Mouse (Mus musculus) heart, postnatal 14 days (tissue): ENCODE results near the gene Arl15. TPM values are rescaled to one million over a fixed set of nuclear protein-coding genes. Genes with fewer than 3 reads are reported as not detected.
A peak's percentile ranks its signal among the peaks of the same experiment; 100 is the strongest.

Source experiments
- DNase-seq, 2 experiments: peaks; one replicate each; pipeline ENCODE4 v3.0.0; 2021 to 2022
- intact Hi-C: fragments of 180-260 bp; cut with DNase I; formaldehyde crosslinking; loops from one replicate; pipeline ENCODE4 v1.15.1; 2025
- total RNA-seq, 2 experiments: library from RNA; stranded (reverse); gene quantifications; 2 replicates each; pipeline ENCODE4 v1.2.3; 2021

Arl15 gene
- total RNA-seq, 2 experiments from 2014 or later: 11.9 to 14.7 TPM

GRCm38 (mm10) chr13:113865378-113865777 lies 71.1 kb downstream of the Arl15 start:
- intact Hi-C loops: loop anchor here (1.0 to 10.0 kb wide), 4 partner anchors 71 to 598 kb away; partner anchors contain the start of gene Arl15
- no peak for DNase-seq

GRCm38 (mm10) chr13:113865806-113866205 lies 71.5 kb downstream of the Arl15 start:
- intact Hi-C loops: loop anchor here (1.0 to 10.0 kb wide), 5 partner anchors 71 to 599 kb away; partner anchors contain the start of gene Arl15
- peak; percentile 60 to 75 for DNase-seq

- no peak for DNase-seq
- intact Hi-C loops: loop anchor here (2.0 to 10.0 kb wide), 3 partner anchors 229 to 600 kb away; no protein-coding TSS in a partner anchor
Observed at GRCm38 (mm10) chr13:113867736-113868135, 73.4 kb downstream of the Arl15 start.

GRCm38 (mm10) chr13:113869212-113870205 lies 75.2 kb downstream of the Arl15 start:
- DNase-seq: peak; percentile 75 to 78
- intact Hi-C loops: loop anchor here (5.0 to 10.0 kb wide), 4 partner anchors 295 to 885 kb away; no protein-coding TSS in a partner anchor

- no peak for DNase-seq
- intact Hi-C loops: loop anchor here (10.0 kb wide), 2 partner anchors 294 to 884 kb away; no protein-coding TSS in a partner anchor
Observed at GRCm38 (mm10) chr13:113870403-113870802, 76.1 kb downstream of the Arl15 start.

GRCm38 (mm10) chr13:113871853-113872252 lies 77.5 kb downstream of the Arl15 start:
- peak; percentile 84 to 86 for DNase-seq
- intact Hi-C loops: loop anchor here (10.0 kb wide), 2 partner anchors 293 to 883 kb away; no protein-coding TSS in a partner anchor

GRCm38 (mm10) chr13:113875724-113876123 lies 81.4 kb downstream of the Arl15 start:
- intact Hi-C loops: loop anchor here (2.0 to 10.0 kb wide), 5 partner anchors 289 to 915 kb away; partner anchors contain the start of gene Fst
- no peak for DNase-seq

- intact Hi-C loops: loop anchor here (2.0 to 10.0 kb wide), 5 partner anchors 287 to 913 kb away; partner anchors contain the start of gene Fst
- DNase-seq: peak; percentile 69 to 79
Observed at GRCm38 (mm10) chr13:113877420-113877819, 83.1 kb downstream of the Arl15 start.

GRCm38 (mm10) chr13:113878571-113878970 lies 84.3 kb downstream of the Arl15 start:
- intact Hi-C loops: loop anchor here (10.0 kb wide), 2 partner anchors 286 to 876 kb away; no protein-coding TSS in a partner anchor
- no peak for DNase-seq

GRCm38 (mm10) chr13:113879651-113880327 lies 85.5 kb downstream of the Arl15 start:
- no peak for DNase-seq
- intact Hi-C loops: loop anchor here (5.0 to 10.0 kb wide), 3 partner anchors 198 to 875 kb away; no protein-coding TSS in a partner anchor

- no peak for DNase-seq
- intact Hi-C loops: loop anchor here (5.0 kb wide), 1 partner anchor 197 kb away; no protein-coding TSS in a partner anchor
Observed at GRCm38 (mm10) chr13:113880564-113881171, 86.4 kb downstream of the Arl15 start.

- intact Hi-C loops: loop anchor here (5.0 kb wide), 1 partner anchor 194 kb away; no protein-coding TSS in a partner anchor
- no peak for DNase-seq
Observed at GRCm38 (mm10) chr13:113882959-113883358, 88.7 kb downstream of the Arl15 start.

- DNase-seq: no peak
- intact Hi-C loops: no loop called here
Observed at GRCm38 (mm10) chr13:113887090-113887489, 92.8 kb downstream of the Arl15 start.

GRCm38 (mm10) chr13:113888126-113888525 lies 93.8 kb downstream of the Arl15 start:
- intact Hi-C loops: no loop called here
- no peak for DNase-seq

GRCm38 (mm10) chr13:113888704-113889103 lies 94.4 kb downstream of the Arl15 start:
- intact Hi-C loops: no loop called here
- no peak for DNase-seq

- DNase-seq: no peak
- intact Hi-C loops: no loop called here
Observed at GRCm38 (mm10) chr13:113889140-113890055, 95.1 kb downstream of the Arl15 start.

- DNase-seq: no peak
- intact Hi-C loops: no loop called here
Observed at GRCm38 (mm10) chr13:113896684-113897083, 102.4 kb downstream of the Arl15 start.

- intact Hi-C loops: no loop called here
- no peak for DNase-seq
Observed at GRCm38 (mm10) chr13:113897498-113897897, 103.2 kb downstream of the Arl15 start.

- intact Hi-C loops: no loop called here
- DNase-seq: no peak
Observed at GRCm38 (mm10) chr13:113897951-113898350, 103.6 kb downstream of the Arl15 start.
